Mouse (Mus musculus) heart, embryonic 16.5 days (tissue): ENCODE data around the gene Usp50. TPM values are rescaled to one million over a fixed set of nuclear protein-coding genes. Genes with fewer than 3 reads are reported as not detected.
A peak's percentile ranks its signal among the peaks of the same experiment; 100 is the strongest.

Experiments
- ATAC-seq: fragments of 200-750 bp; cut with Nextera tagmentation; replicated peaks from 2 replicates; pipeline ENCODE4 v1.8.0; 2017; ENCODE audit warnings: moderate number of reproducible peaks; ENCODE audit not compliant: insufficient read depth, low FRiP score; ENCODE audit errors: extremely low read depth
- H3K27ac ChIP-seq: fragments of 300-500 bp; sonication (generic); 2 replicates; pipeline ENCODE4 v1.5.1; 2014; ENCODE audit warnings: mild to moderate bottlenecking, low read length, control low read depth, moderate library complexity
- H3K27me3 ChIP-seq: fragments of 300-500 bp; sonication (generic); 2 replicates; pipeline ENCODE4 v1.6.1; 2014; ENCODE audit warnings: low read length, mixed read lengths; ENCODE audit not compliant: control insufficient read depth, insufficient read depth
- H3K36me3 ChIP-seq: fragments of 300-500 bp; sonication (generic); 2 replicates; pipeline ENCODE4 v1.6.1; 2014; ENCODE audit not compliant: control insufficient read depth, insufficient read depth
- H3K4me1 ChIP-seq: fragments of 300-500 bp; sonication (generic); 2 replicates; pipeline ENCODE4 v1.6.1; 2014; ENCODE audit warnings: low read length, mixed read lengths; ENCODE audit not compliant: control insufficient read depth, insufficient read depth
- H3K4me2 ChIP-seq: fragments of 300-500 bp; sonication (generic); 2 replicates; pipeline ENCODE4 v1.6.1; 2014; ENCODE audit warnings: low read depth, mild to moderate bottlenecking, control low read depth, low read length
- H3K4me3 ChIP-seq: fragments of 300-500 bp; sonication (generic); 2 replicates; pipeline ENCODE4 v1.5.1; 2014; ENCODE audit warnings: mild to moderate bottlenecking, control low read depth, low read length
- H3K9ac ChIP-seq: fragments of 300-500 bp; sonication (generic); 2 replicates; pipeline ENCODE4 v1.6.1; 2014; ENCODE audit warnings: low read length, control low read depth
- H3K9me3 ChIP-seq: fragments of 300-500 bp; sonication (generic); replicated peaks from 2 replicates; pipeline ENCODE4 v1.6.1; 2016; ENCODE audit warnings: low read length; ENCODE audit not compliant: control insufficient read depth
- WGBS: fragments of 180-500 bp; shearing (Covaris S2); extraction: QIAGEN DNeasy Blood & Tissue Kit; methylation state at CpG from one replicate; pipeline ENCODE4 v1.1.7; 2014; 5-methylcytosine and 5-hydroxymethylcytosine counted together
- polyA plus RNA-seq: library from polyadenylated mRNA; unstranded; fragments of >200 nt; fragmentation: Nextera tagmentation; extraction: Ambion mirVana; gene quantifications from 2 replicates; pipeline ENCODE4 v1.2.1, GENCODE M21; 2015

The Usp50 gene
- polyA plus RNA-seq, 1 experiment from 2014 or later: 2.1 TPM

GRCm38 (mm10) chr2:126767599-126767998 lies 15.7 kb downstream of the Usp50 start:
- Histone ChIP-seq H3K9me3 (no peaks in the 10 kb centered on the region), H3K36me3 (peaks cover 4% of the 10 kb centered on the region), H3K4me2 (no peak overlapping the region), H3K9ac (no peak overlapping the region), H3K27me3 (no peaks in the 10 kb centered on the region), H3K4me1 (0 out of 2 replicates have a peak, but pooled peaks cover 2% of the 10 kb centered on the region), H3K27ac (no peak overlapping the region), H3K4me3 (no peak overlapping the region)
- ATAC-seq: no peak
- 94% methylated on average over 3 of the region's 3 CpGs for WGBS

- WGBS: 27% methylated on average over 11 of the region's 11 CpGs
- peaks cover 18% of the 10 kb centered on the region for H3K36me3 ChIP-seq
- no peak for ATAC-seq
These were observed 17.2 kb downstream of the Usp50 start for GRCm38 (mm10) chr2:126765867-126766582.

GRCm38 (mm10) chr2:126759351-126759750 lies 23.9 kb downstream of the Usp50 start:
- peaks cover 56% of the 10 kb centered on the region for H3K36me3 ChIP-seq
- ATAC-seq: no peak
- H3K27me3 ChIP-seq: no peaks in the 10 kb centered on the region
- no peak overlapping the region for H3K9ac ChIP-seq
- H3K4me3 ChIP-seq: no peak overlapping the region
- no peak overlapping the region for H3K27ac ChIP-seq
- 89% methylated on average over 7 of the region's 7 CpGs for WGBS
- no peaks in the 10 kb centered on the region for H3K9me3 ChIP-seq
- no peak overlapping the region for H3K4me2 ChIP-seq
- no peaks in the 10 kb centered on the region for H3K4me1 ChIP-seq

More at GRCm38 (mm10) chr2:126765867-126766582, 17.2 kb downstream of the Usp50 start:
- Histone ChIP-seq H3K9ac (no peak overlapping the region), H3K27ac (no peak overlapping the region), H3K27me3 (no peaks in the 10 kb centered on the region), H3K4me2 (peak overlapping the region; percentile 30; the same call in 1 of the 2 replicates), H3K9me3 (no peaks in the 10 kb centered on the region), H3K4me3 (no peak overlapping the region), H3K4me1 (0 out of 2 replicates have a peak, but pooled peaks cover 2% of the 10 kb centered on the region)

- Histone ChIP-seq H3K4me1 (no peaks in the 10 kb centered on the region), H3K36me3 (peaks cover 53% of the 10 kb centered on the region), H3K4me3 (no peak overlapping the region), H3K4me2 (no peak overlapping the region), H3K9ac (no peak overlapping the region), H3K27me3 (no peaks in the 10 kb centered on the region), H3K27ac (no peak overlapping the region), H3K9me3 (no peaks in the 10 kb centered on the region)
- no peak for ATAC-seq
- 89% methylated on average over 6 of the region's 6 CpGs for WGBS
These were observed 27.6 kb downstream of the Usp50 start for GRCm38 (mm10) chr2:126755664-126756063.

- H3K36me3 ChIP-seq: peaks cover 35% of the 10 kb centered on the region
- no peaks in the 10 kb centered on the region for H3K9me3 ChIP-seq
- no peak overlapping the region for H3K9ac ChIP-seq
- H3K27me3 ChIP-seq: no peaks in the 10 kb centered on the region
- WGBS: 80% methylated on average over 5 of the region's 5 CpGs
- no peak for ATAC-seq
- no peak overlapping the region for H3K27ac ChIP-seq
- no peaks in the 10 kb centered on the region for H3K4me1 ChIP-seq
- no peak overlapping the region for H3K4me3 ChIP-seq
- no peak overlapping the region for H3K4me2 ChIP-seq
These were observed 39.9 kb downstream of the Usp50 start for GRCm38 (mm10) chr2:126743389-126743788.

- Histone ChIP-seq H3K4me3 (no peak overlapping the region), H3K27ac (no peak overlapping the region), H3K27me3 (no peaks in the 10 kb centered on the region), H3K9ac (no peak overlapping the region), H3K4me1 (no peaks in the 10 kb centered on the region), H3K36me3 (peaks cover 33% of the 10 kb centered on the region), H3K9me3 (no peaks in the 10 kb centered on the region), H3K4me2 (no peak overlapping the region)
- no peak for ATAC-seq
- 57% methylated on average over 2 of the region's 2 CpGs for WGBS
These were observed 43.0 kb downstream of the Usp50 start for GRCm38 (mm10) chr2:126740314-126740713.

GRCm38 (mm10) chr2:126735339-126736073 lies 47.8 kb downstream of the Usp50 start:
- H3K4me3 ChIP-seq: no peak overlapping the region
- no peak for ATAC-seq
- no peaks in the 10 kb centered on the region for H3K9me3 ChIP-seq
- no peak overlapping the region for H3K27ac ChIP-seq
- no peaks in the 10 kb centered on the region for H3K27me3 ChIP-seq
- H3K9ac ChIP-seq: no peak overlapping the region
- no peaks in the 10 kb centered on the region for H3K4me1 ChIP-seq
- H3K36me3 ChIP-seq: peaks cover 40% of the 10 kb centered on the region
- no peak overlapping the region for H3K4me2 ChIP-seq
- 76% methylated on average over 6 of the region's 6 CpGs for WGBS

- Histone ChIP-seq H3K9me3 (no peaks in the 10 kb centered on the region), H3K36me3 (peaks cover 30% of the 10 kb centered on the region), H3K4me3 (no peak overlapping the region), H3K9ac (no peak overlapping the region), H3K27ac (no peak overlapping the region), H3K4me1 (0 out of 2 replicates have a peak, but pooled peaks cover 3% of the 10 kb centered on the region), H3K27me3 (no peaks in the 10 kb centered on the region), H3K4me2 (no peak overlapping the region)
- ATAC-seq: no peak
- WGBS: 85% methylated on average over 2 of the region's 2 CpGs
These were observed 52.8 kb downstream of the Usp50 start for GRCm38 (mm10) chr2:126730502-126730901.

- Histone ChIP-seq H3K27me3 (no peaks in the 10 kb centered on the region), H3K27ac (no peak overlapping the region), H3K9me3 (no peaks in the 10 kb centered on the region), H3K36me3 (peaks cover 25% of the 10 kb centered on the region), H3K4me3 (no peak overlapping the region), H3K4me1 (0 out of 2 replicates have a peak, but pooled peaks cover 3% of the 10 kb centered on the region), H3K4me2 (no peak overlapping the region), H3K9ac (no peak overlapping the region)
- WGBS: 95% methylated on average over 4 of the region's 4 CpGs
- ATAC-seq: no peak
These were observed 54.1 kb downstream of the Usp50 start for GRCm38 (mm10) chr2:126729207-126729606.
